Mouse (Mus musculus) monocyte, adult 2 months (primary cell): ENCODE data around the gene Tas1r1.

Experiments used
- DNase-seq, 2 experiments: peaks; one replicate each; pipeline ENCODE4 v3.0.0; 2022; ENCODE audit warnings: low spot score in 2 of 2, low read depth in 1 of 2

Gene Tas1r1

DNA sequence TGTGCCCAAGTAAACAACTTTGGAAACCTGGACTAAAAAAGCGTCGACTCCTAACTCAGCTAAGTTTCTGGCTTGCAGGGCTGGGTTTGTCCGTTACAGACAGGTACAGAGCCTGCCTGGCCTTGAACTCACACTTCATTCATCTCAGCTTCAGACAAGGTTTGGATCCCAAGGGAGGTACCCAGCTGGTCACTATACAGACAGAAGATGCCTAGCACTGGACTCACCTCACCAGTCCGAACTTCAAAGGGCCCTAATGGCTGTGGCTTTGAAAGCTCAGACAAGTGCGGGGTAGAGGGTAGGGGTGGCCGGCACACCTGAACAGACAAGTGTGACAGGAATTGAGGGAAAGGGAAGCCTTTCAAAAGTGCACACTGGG is 49.3 kb downstream of the Tas1r1 start:
- DNase-seq: no peak

- DNase-seq: peak in 1 of 2 experiments; percentile 60
Measured at GRCm38 (mm10) chr4:151988342-151989109, 49.8 kb downstream of the Tas1r1 start, which contains the start of gene Thap3. Gene Thap3 (minus strand): TSS chr4:151988997.

- DNase-seq: no peak
Measured at GRCm38 (mm10) chr4:151988014-151988341, 50.4 kb downstream of the Tas1r1 start.

GRCm38 (mm10) chr4:151986650-151987049 is 51.7 kb downstream of the Tas1r1 start:
- no peak for DNase-seq

GRCm38 (mm10) chr4:151985886-151986285 is 52.5 kb downstream of the Tas1r1 start:
- DNase-seq: no peak

DNA sequence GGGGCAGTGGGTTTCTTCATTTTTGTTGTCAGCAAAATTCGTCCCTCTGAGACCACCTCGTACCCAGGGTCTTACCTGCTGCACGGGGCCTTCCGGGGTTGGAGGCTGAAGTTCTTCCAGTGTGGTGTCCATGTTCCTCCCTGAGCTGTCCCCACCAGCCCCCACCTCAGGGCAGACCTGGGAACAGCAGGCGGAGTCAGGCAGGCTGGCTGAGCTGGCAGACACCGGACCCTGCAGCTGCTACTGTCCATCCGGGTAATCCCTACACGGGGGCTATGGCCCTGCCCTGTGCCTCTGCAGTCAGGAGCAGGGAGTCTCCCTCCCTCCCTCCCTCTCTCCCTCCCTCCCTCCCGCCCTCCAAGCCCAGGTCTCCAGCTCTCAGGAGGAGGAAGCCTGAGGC is 54.8 kb downstream of the Tas1r1 start:
- no peak for DNase-seq

GRCm38 (mm10) chr4:151983043-151983442 is 55.3 kb downstream of the Tas1r1 start:
- no peak for DNase-seq

- peak; percentile 42 to 72 for DNase-seq
Measured at GRCm38 (mm10) chr4:151981363-151981762, 57.0 kb downstream of the Tas1r1 start.

GRCm38 (mm10) chr4:151980699-151981098 is 57.7 kb downstream of the Tas1r1 start:
- no peak for DNase-seq
